Mouse (Mus musculus) forebrain, embryonic 12.5 days (tissue): ENCODE measurements around the gene Mybbp1a. TPM values are rescaled to one million over a fixed set of nuclear protein-coding genes. Genes with fewer than 3 reads are reported as not detected.
A peak's percentile ranks its signal among the peaks of the same experiment; 100 is the strongest.

Experiments used
- ATAC-seq: fragments of 200-750 bp; cut with Nextera tagmentation; 2 replicates; pipeline ENCODE4 v1.8.0; 2017; ENCODE audit warnings: moderate TSS enrichment; ENCODE audit not compliant: low FRiP score
- H3K27ac ChIP-seq: fragments of 300-500 bp; sonication (generic); 2 replicates; pipeline ENCODE4 v1.5.1; 2016; ENCODE audit warnings: mild to moderate bottlenecking
- H3K27me3 ChIP-seq: fragments of 300-500 bp; sonication (generic); 2 replicates; pipeline ENCODE4 v1.6.1; 2016; ENCODE audit warnings: mild to moderate bottlenecking
- H3K36me3 ChIP-seq: fragments of 300-500 bp; sonication (generic); replicated peaks from 2 replicates; pipeline ENCODE4 v1.6.1; 2016; ENCODE audit warnings: mild to moderate bottlenecking
- H3K4me1 ChIP-seq: fragments of 300-500 bp; sonication (generic); 2 replicates; pipeline ENCODE4 v1.6.1; 2016
- H3K4me2 ChIP-seq: fragments of 300-500 bp; sonication (generic); 2 replicates; pipeline ENCODE4 v1.6.1; 2016; ENCODE audit warnings: mild to moderate bottlenecking, moderate library complexity
- H3K4me3 ChIP-seq: fragments of 300-500 bp; sonication (generic); replicated peaks from 2 replicates; pipeline ENCODE4 v1.5.1; 2016; ENCODE audit warnings: mild to moderate bottlenecking
- H3K9ac ChIP-seq: fragments of 300-500 bp; sonication (generic); 2 replicates; pipeline ENCODE4 v1.6.1; 2016; ENCODE audit warnings: mild to moderate bottlenecking
- H3K9me3 ChIP-seq: fragments of 300-500 bp; sonication (generic); 2 replicates; pipeline ENCODE4 v1.6.1; 2016
- WGBS: fragments of 180-500 bp; shearing (Covaris S2); methylation state at CpG from one replicate; pipeline ENCODE4 v1.1.7; 2016; 5-methylcytosine and 5-hydroxymethylcytosine counted together
- polyA plus RNA-seq: library from polyadenylated mRNA; unstranded; fragments of >200 nt; fragmentation: Nextera tagmentation; extraction: Ambion mirVana; gene quantifications from 2 replicates; pipeline ENCODE4 v1.2.1, GENCODE M21; 2016

The Mybbp1a gene
- polyA plus RNA-seq, 1 experiment from 2014 or later, result 158 TPM

GRCm38 (mm10) chr11:72475408-72475807, 34.3 kb downstream of the Mybbp1a start:
- H3K9me3 ChIP-seq, result no peaks in the 10 kb centered on the region
- no peaks in the 10 kb centered on the region for H3K27me3 ChIP-seq
- no peak overlapping the region for H3K9ac ChIP-seq
- ATAC-seq, result no peak
- no peak overlapping the region for H3K27ac ChIP-seq
- H3K4me1 ChIP-seq, result peaks cover 7% of the 10 kb centered on the region; the same call in 1 of the 2 replicates
- no peak overlapping the region for H3K4me2 ChIP-seq
- WGBS, result 83% methylated on average over 7 of the region's 7 CpGs
- H3K36me3 ChIP-seq, result no peaks in the 10 kb centered on the region
- no peak overlapping the region for H3K4me3 ChIP-seq

- H3K27ac ChIP-seq, result no peak overlapping the region
- peaks cover 7% of the 10 kb centered on the region; the same call in 1 of the 2 replicates for H3K4me1 ChIP-seq
- H3K9me3 ChIP-seq, result no peaks in the 10 kb centered on the region
- no peaks in the 10 kb centered on the region for H3K36me3 ChIP-seq
- 80% methylated on average over 7 of the region's 7 CpGs for WGBS
- H3K4me3 ChIP-seq, result no peak overlapping the region
- no peaks in the 10 kb centered on the region for H3K27me3 ChIP-seq
- no peak for ATAC-seq
- H3K4me2 ChIP-seq, result no peak overlapping the region
- no peak overlapping the region for H3K9ac ChIP-seq
Measured at GRCm38 (mm10) chr11:72476074-72476625, 35.0 kb downstream of the Mybbp1a start.

- Histone ChIP-seq H3K9me3 (no peaks in the 10 kb centered on the region), H3K4me2 (no peak overlapping the region), H3K27ac (no peak overlapping the region), H3K36me3 (no peaks in the 10 kb centered on the region), H3K9ac (no peak overlapping the region), H3K4me1 (peaks cover 7% of the 10 kb centered on the region; the same call in 1 of the 2 replicates), H3K27me3 (no peaks in the 10 kb centered on the region), H3K4me3 (no peak overlapping the region)
- no peak for ATAC-seq
- 41% methylated on average over 5 of the region's 5 CpGs for WGBS
Measured at GRCm38 (mm10) chr11:72477182-72477581, 36.0 kb downstream of the Mybbp1a start.

GRCm38 (mm10) chr11:72477653-72478052, 36.5 kb downstream of the Mybbp1a start:
- 87% methylated on average over 1 of the region's 1 CpGs for whole genome bisulfite sequencing
- no peaks in the 10 kb centered on the region for H3K36me3 ChIP-seq
- no peaks in the 10 kb centered on the region for H3K27me3 ChIP-seq
- no peak overlapping the region for H3K4me2 ChIP-seq
- H3K4me1 ChIP-seq, result peaks cover 7% of the 10 kb centered on the region; the same call in 1 of the 2 replicates
- no peak overlapping the region for H3K9ac ChIP-seq
- no peak for ATAC-seq
- no peaks in the 10 kb centered on the region for H3K9me3 ChIP-seq
- no peak overlapping the region for H3K4me3 ChIP-seq
- no peak overlapping the region for H3K27ac ChIP-seq

- no peaks in the 10 kb centered on the region for H3K36me3 ChIP-seq
- H3K9ac ChIP-seq, result no peak overlapping the region
- no peaks in the 10 kb centered on the region for H3K9me3 ChIP-seq
- H3K4me3 ChIP-seq, result no peak overlapping the region
- H3K4me1 ChIP-seq, result peaks cover 7% of the 10 kb centered on the region; the same call in 1 of the 2 replicates
- H3K4me2 ChIP-seq, result no peak overlapping the region
- H3K27me3 ChIP-seq, result no peaks in the 10 kb centered on the region
- no peak for ATAC-seq
- 0 out of 2 replicates have a peak overlapping the region, but pooled peaks have one; percentile 3 for H3K27ac ChIP-seq
- 74% methylated on average over 5 of the region's 6 CpGs for WGBS
Measured at GRCm38 (mm10) chr11:72478228-72478627, 37.1 kb downstream of the Mybbp1a start.

GRCm38 (mm10) chr11:72479499-72479898, 38.3 kb downstream of the Mybbp1a start:
- no peak overlapping the region for H3K9ac ChIP-seq
- H3K36me3 ChIP-seq, result no peaks in the 10 kb centered on the region
- H3K27me3 ChIP-seq, result no peaks in the 10 kb centered on the region
- no peak overlapping the region for H3K4me2 ChIP-seq
- no peak overlapping the region for H3K27ac ChIP-seq
- no peak for ATAC-seq
- H3K4me3 ChIP-seq, result no peak overlapping the region
- no peaks in the 10 kb centered on the region for H3K9me3 ChIP-seq
- WGBS, result 84% methylated on average over 2 of the region's 2 CpGs
- H3K4me1 ChIP-seq, result peaks cover 7% of the 10 kb centered on the region; the same call in 1 of the 2 replicates

GRCm38 (mm10) chr11:72481313-72481712, 40.2 kb downstream of the Mybbp1a start:
- peaks cover 6% of the 10 kb centered on the region; the same call in 1 of the 2 replicates for H3K27me3 ChIP-seq
- WGBS, result 74% methylated on average over 5 of the region's 5 CpGs
- no peak overlapping the region for H3K4me2 ChIP-seq
- no peak overlapping the region for H3K9ac ChIP-seq
- H3K4me1 ChIP-seq, result peaks cover 4% of the 10 kb centered on the region; the same call in 1 of the 2 replicates
- ATAC-seq, result no peak
- no peaks in the 10 kb centered on the region for H3K9me3 ChIP-seq
- H3K36me3 ChIP-seq, result no peaks in the 10 kb centered on the region
- no peak overlapping the region for H3K4me3 ChIP-seq
- H3K27ac ChIP-seq, result no peak overlapping the region

- Histone ChIP-seq H3K4me2 (no peak overlapping the region), H3K9ac (no peak overlapping the region), H3K27me3 (peaks cover 12% of the 10 kb centered on the region), H3K4me1 (peaks cover 4% of the 10 kb centered on the region; the same call in 1 of the 2 replicates), H3K4me3 (no peak overlapping the region), H3K9me3 (no peaks in the 10 kb centered on the region), H3K36me3 (no peaks in the 10 kb centered on the region), H3K27ac (no peak overlapping the region)
- WGBS, result 88% methylated on average over 4 of the region's 4 CpGs
- no peak for ATAC-seq
Measured at GRCm38 (mm10) chr11:72481952-72482351, 40.8 kb downstream of the Mybbp1a start.

- Histone ChIP-seq H3K4me1 (peaks cover 19% of the 10 kb centered on the region), H3K36me3 (no peaks in the 10 kb centered on the region), H3K4me3 (no peak overlapping the region), H3K27ac (0 out of 2 replicates have a peak overlapping the region, but pooled peaks have one; percentile 2), H3K9ac (no peak overlapping the region), H3K27me3 (peaks cover 36% of the 10 kb centered on the region), H3K9me3 (no peaks in the 10 kb centered on the region), H3K4me2 (no peak overlapping the region)
- no peak for ATAC-seq
- WGBS, result 81% methylated on average over 6 of the region's 6 CpGs
Measured at GRCm38 (mm10) chr11:72484549-72484948, 43.4 kb downstream of the Mybbp1a start.

- H3K27me3 ChIP-seq, result peaks cover 42% of the 10 kb centered on the region
- H3K4me2 ChIP-seq, result no peak overlapping the region
- no peaks in the 10 kb centered on the region for H3K9me3 ChIP-seq
- H3K27ac ChIP-seq, result 0 out of 2 replicates have a peak overlapping the region, but pooled peaks have one; percentile 2
- no peaks in the 10 kb centered on the region for H3K36me3 ChIP-seq
- no peak overlapping the region for H3K4me3 ChIP-seq
- 60% methylated on average over 5 of the region's 5 CpGs for WGBS
- ATAC-seq, result no peak
- H3K4me1 ChIP-seq, result peaks cover 22% of the 10 kb centered on the region
- H3K9ac ChIP-seq, result no peak overlapping the region
Measured at GRCm38 (mm10) chr11:72485157-72485556, 44.0 kb downstream of the Mybbp1a start.

GRCm38 (mm10) chr11:72485960-72486359, 44.8 kb downstream of the Mybbp1a start:
- Histone ChIP-seq H3K4me1 (peaks cover 23% of the 10 kb centered on the region), H3K27ac (no peak overlapping the region), H3K9ac (no peak overlapping the region), H3K9me3 (no peaks in the 10 kb centered on the region), H3K4me3 (no peak overlapping the region), H3K27me3 (peaks cover 48% of the 10 kb centered on the region), H3K36me3 (no peaks in the 10 kb centered on the region), H3K4me2 (no peak overlapping the region)
- WGBS, result 77% methylated on average over 11 of the region's 11 CpGs
- no peak for ATAC-seq

GRCm38 (mm10) chr11:72487171-72487570, 46.0 kb downstream of the Mybbp1a start:
- H3K27me3 ChIP-seq, result peaks cover 52% of the 10 kb centered on the region
- no peak overlapping the region for H3K9ac ChIP-seq
- H3K4me3 ChIP-seq, result no peak overlapping the region
- H3K4me2 ChIP-seq, result peak overlapping the region; percentile 91; the same call in 1 of the 2 replicates
- H3K4me1 ChIP-seq, result peaks cover 23% of the 10 kb centered on the region
- no peaks in the 10 kb centered on the region for H3K36me3 ChIP-seq
- no peaks in the 10 kb centered on the region for H3K9me3 ChIP-seq
- no peak for ATAC-seq
- 64% methylated on average over 5 of the region's 5 CpGs for WGBS
- no peak overlapping the region for H3K27ac ChIP-seq

- WGBS, result 96% methylated on average over 2 of the region's 2 CpGs
- Histone ChIP-seq H3K27me3 (peaks cover 52% of the 10 kb centered on the region), H3K4me1 (peaks cover 23% of the 10 kb centered on the region), H3K4me2 (peak overlapping the region; percentile 91), H3K9ac (no peak overlapping the region), H3K27ac (no peak overlapping the region), H3K36me3 (no peaks in the 10 kb centered on the region), H3K4me3 (peak overlapping the region; percentile 67), H3K9me3 (no peaks in the 10 kb centered on the region)
- ATAC-seq, result no peak
Measured at GRCm38 (mm10) chr11:72487739-72488138, 46.6 kb downstream of the Mybbp1a start.
